Mouse (Mus musculus) CD8-positive naive resting alpha-beta T cell, adult 2 months (primary cell): ENCODE measurements around the gene Schip1.

ENCODE experiments used
- DNase-seq, 2 experiments: peaks; one replicate each; pipeline ENCODE4 v3.0.0; 2022; ENCODE audit warnings: low read depth in 2 of 2, low spot score in 2 of 2

The Schip1 gene

DNA sequence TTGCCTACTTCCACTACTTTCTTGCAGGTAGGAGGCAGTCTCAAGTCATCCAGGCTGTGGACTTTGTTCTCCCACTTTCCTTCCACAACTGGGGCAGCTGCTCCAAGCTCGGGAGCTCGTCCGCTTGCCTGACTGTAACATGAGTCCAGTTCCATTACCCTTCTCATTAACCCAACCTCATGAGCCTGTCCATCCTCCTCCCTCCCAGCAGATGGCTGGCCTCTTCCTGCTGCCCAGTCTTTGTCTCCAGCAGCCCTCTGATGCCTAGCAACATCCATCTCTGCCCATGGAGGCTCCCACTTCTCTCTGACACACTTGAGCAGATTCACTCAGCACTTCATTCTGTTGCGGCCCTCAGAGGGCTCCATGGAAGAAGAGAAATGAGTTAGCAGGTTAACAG, 204.6 kb downstream of the Schip1 start:
- DNase-seq, result no peak

DNA sequence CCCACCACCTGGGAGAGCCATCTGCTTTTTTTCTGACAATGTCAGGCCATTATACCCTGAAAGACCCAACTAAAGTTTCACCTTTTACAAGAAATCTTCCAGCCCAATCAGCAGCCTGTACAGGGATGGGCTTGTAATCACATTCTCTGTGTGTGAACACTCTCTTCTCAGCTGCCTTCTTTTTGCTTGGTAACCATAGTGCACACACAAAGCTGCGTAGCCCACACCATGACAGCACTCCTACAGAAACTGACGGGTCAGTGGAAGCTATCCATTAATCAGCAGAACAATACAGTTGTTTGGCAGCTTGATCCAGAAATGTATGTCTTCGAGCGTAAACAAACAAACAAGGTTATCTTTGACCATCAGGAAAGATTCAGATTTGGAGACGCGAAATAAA, 205.6 kb downstream of the Schip1 start:
- DNase-seq, result no peak

DNA sequence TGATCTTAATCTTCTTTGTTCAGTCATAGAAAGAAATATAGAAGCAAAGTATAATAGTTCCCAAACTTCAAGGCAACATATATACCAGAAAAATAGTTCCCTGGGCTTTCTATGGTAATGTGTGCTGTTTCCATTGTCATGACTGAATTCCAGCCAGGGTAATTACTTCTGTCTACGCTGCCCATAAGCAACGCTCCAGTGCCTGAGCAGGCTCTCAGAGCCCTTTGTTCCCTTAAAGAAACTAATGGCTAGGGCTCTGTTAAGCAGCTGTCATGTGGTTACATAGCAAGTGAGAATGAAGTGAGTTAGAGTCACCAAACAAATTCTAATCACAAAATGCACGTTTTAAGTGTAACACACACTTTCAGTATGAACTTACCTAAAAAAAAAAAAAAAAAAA, 206.9 kb downstream of the Schip1 start:
- DNase-seq, result no peak

DNA sequence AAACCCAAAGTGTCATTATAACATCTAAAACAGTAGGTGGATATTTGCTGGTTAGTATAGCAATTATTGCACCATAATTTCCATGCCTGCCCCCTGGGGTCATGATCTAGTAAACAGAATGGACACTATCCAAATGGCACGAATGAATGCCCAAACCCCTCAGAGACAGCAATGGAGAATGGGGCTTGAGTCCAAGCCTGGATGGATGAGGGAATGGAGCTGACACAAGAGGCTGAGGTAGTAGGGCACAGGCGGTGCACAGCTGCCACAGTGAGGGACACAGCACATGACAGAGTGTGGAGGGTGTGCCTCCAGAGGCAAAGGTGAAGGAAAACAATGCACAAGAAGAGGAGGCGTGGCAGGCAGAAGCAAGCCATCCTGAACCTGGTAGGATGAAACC, 207.3 kb downstream of the Schip1 start:
- no peak for DNase-seq

DNA sequence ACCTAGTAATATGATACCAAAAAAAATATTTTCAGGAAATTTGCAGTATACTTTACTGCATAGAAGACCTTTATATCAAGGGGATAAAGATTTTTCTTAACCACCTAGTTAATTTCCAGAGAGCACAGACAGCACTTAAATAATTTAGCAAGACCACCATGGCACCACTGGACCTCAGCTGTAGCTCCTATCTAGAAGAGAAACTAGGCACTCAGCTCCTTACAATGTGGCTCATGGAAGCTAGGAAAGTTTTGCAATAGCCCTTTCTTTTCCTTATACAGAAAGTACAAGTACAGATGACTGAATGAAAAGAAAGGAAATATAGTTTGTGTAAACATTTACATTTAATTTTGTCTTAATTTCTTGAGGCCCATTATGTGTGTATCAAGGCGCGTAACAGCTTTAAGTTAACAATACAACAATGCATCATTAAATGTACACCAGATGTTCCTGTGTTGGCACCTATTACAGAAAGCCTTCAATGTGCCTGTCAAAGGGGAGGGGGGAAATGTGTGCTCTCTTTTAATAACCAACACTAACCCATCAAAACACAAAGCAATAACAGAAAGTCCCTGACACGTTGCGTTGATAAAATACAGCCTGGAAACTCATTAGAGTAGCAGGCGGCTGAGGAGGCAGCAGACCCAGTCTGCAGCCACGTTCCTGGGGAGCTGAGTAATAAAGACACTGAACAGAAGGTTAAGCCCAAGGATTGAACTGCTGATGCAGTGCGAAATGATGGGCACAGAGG, 218.4 kb downstream of the Schip1 start:
- DNase-seq, result no peak

DNA sequence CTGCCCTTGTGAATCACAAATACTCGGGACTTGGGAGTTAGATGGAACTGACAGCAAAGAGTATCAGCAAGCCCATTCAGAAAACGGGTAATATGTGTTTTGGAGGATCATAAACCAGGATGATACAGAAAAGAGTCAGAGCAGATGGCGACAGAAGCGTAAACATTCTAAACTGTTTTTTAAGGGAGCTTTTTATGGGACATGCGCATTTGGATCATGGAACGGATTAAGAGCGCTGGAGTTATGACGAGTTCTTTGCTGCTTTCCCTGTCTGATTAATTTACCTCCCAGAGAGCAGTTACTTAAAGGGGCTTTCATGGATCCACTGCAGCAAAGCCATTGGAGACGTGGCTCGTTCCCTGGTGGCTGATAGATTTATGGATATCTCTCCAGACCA, 219.0 kb downstream of the Schip1 start:
- no peak for DNase-seq

DNA sequence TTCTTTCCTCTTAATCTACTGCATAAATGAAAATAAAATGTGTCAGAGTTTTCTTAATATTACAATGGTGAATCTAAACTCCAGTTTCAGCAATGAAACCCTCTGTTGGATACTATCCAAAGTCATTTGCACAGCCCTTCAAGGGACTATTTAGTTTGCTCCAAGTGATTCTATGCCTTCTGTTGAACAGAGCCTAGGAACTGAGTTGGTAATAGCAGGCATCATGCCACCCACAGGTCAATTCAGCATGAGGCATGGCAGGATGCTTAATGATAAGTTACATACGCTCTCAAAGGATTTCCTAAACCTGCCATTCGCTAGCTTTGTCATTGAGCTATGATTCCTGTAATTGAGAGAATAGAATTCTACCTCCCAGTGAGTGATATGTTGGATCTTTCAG, 219.9 kb downstream of the Schip1 start:
- DNase-seq, result no peak

DNA sequence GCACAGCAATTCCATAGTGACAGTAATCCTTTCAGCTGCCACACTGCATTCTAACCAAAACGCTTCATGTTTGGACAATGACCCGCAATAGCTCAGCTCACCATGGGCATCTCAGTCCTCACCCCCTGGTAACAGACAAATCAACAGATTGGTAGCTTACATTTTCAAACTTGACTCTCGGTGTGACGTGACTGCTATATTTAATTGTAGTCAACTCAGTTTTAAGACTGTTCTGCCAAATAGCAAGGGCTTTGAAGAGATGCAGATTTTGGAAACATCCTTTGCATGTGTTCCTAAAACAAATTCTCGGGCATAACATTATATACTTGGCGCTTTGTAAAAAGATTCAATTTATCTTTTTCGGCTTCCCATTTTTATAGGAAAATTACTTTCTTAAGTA, 232.2 kb downstream of the Schip1 start:
- DNase-seq, result no peak

DNA sequence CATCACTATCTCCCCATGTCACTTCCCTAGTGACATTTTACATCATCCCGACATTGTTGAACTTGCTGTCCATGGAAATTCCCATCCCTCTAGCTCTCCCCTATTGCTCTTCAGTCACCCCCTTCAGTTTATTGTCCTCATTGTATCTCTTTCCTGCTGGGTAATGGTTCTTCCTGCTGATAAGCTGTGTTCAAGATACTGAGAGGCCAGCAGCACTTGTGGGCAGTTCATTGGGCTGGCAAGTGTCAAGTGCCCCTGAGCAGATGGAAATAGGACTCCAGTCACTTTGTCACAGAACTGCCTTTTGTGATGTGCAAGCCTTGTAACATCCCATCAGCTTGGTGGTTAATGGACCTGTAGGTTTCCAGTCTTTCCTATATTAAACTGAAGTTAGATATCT, 241.0 kb downstream of the Schip1 start:
- DNase-seq, result no peak

DNA sequence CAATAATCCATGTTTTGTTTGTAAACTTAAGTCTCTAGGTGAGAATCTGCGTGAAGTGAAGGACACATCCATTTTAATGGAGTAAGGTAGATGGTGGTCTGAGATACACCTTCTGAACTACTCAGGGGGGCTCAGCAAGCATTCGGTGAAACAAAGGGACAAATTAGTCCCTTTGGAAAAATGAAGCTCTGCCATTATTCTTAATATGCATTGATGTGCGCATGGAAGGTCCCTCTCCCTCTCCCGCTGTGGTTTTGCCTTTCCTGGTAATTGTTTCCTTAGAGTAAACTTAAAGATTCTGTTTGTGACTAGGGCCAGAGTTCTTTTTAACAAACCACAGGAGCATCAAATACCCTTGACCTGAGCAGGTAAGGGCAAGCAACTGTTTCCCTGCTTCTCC, 242.1 kb downstream of the Schip1 start:
- DNase-seq, result no peak

DNA sequence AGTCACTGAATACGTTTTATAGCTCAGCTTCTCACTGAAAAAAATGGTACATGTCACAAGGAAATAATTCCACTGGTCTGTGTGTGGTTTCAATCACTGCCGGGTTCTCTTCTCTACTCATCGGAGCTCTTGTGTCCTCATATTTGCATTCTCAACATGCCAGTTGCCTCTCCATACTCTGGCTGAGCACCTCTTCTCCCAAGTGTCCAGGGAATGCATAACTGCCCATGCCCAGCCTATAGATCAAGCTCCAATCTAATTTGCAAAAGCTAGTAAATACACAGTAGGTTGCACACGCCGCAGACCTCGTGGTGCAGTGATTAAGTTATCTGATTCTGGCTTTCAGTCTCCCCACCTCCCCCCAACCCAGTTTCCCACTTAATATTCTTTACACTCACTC, 261.0 kb downstream of the Schip1 start:
- no peak for DNase-seq

DNA sequence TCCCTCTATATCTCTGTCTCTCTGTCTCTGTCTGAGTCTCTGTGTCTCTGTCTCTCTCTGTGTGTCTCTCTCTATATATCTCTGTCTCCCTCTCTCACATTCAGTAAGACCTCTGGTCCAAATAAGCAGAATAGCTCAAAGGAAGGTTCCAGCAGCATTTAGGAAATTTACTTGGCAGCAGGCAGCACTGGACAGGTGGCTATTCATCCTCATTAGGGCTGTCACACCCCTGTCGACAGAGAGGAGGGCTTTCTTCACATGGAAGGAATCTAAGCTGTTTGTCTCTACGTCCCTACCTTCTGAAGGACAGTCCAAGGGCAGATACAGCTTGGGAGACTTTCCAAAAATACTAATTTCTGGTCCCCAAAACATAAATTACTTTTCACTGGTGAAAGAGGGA, 267.9 kb downstream of the Schip1 start:
- DNase-seq, result no peak

DNA sequence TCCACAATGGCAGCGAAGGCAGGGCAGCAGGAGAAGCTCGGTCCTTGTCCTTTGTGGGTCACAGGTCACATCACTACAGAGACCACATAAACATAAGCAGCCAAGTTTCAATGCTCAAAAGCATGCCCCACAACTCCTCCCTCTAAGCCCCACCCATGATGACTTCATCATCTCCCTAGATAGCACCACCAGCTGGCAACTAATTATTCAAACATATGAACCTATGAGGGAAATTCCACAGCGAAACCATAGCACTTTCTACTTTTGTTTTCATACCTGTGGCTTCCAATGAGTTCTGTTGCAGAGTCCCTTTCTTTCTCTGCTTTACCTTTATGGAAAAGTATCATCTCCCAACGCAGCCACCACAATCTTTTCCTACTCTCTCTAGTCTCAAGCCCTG, 270.9 kb downstream of the Schip1 start:
- DNase-seq, result no peak

DNA sequence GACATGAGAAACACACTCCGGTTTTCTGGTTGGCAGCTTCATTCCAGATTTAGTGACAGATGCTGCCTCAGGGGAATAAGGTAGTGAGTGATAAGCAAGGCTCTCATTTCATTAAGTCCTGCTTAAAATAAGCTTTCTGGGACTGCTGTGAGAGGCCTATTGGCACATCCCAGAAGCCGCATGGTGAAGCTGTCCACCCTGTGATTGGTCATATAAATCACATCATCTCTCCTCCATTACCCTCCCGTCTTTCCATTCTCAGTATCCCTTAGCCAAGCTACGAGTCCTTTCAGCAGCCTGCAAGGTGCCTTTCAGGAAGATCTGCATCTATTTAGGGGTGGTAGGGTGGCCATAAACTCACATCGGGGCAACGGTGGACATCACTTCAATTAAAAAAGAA, 286.0 kb downstream of the Schip1 start:
- DNase-seq, result no peak

DNA sequence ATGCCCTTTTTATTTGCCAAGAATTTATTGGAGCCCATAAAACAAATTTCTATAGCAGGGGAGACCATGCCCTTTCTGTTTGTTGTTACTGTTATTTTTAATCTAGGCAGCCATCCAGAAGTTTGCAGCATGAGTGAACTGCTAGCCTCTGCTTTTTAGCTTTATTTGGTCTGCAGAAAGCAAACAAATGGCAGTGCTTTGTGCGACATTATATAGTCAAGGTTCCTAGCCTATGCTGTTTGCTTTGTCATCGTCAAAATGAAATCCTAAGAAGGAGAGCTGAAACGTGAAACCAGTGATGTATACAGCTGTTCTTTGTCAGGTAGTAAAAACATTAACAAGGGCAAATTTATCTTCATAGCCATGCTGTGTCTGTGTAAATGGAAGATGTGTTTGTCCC, 286.9 kb downstream of the Schip1 start:
- DNase-seq, result no peak

DNA sequence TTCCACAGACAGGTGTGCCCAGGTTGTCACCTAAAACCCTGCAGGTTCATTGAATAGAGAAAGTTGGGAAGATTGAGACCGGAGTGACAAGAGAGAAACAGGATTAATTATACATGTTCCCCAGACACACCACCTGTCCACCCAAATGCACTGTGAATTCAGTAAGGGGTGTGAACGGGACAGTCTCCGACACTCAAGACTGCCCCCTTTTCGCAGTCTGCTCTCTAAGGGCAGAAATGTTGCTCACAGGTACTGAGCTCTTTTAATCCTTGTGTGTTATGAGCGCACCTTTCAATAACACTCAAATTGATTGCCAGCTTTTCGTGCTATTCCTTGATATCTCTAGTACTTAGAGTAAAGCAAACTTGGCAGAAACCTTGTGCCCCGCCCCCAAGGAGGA, 288.4 kb downstream of the Schip1 start:
- no peak for DNase-seq

DNA sequence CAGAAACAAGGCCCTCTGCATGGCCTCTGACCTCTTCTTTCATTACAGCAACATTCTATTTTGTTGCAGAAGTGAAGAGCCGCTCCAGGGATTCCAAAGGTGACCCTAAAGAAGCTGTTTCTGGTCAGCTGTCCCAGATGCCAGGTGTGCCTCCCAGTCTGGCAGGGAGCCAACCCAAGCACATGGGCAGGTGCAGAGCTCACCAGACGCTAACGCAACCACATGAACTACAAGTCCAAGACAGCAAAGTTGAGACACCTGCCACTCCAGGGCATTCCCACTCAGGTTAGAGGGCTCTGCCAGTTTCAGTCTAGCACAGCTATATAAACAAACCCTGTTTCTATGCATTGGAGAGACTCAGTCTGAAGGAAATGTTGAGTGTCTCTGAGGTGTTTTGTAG, 288.9 kb downstream of the Schip1 start:
- no peak for DNase-seq

DNA sequence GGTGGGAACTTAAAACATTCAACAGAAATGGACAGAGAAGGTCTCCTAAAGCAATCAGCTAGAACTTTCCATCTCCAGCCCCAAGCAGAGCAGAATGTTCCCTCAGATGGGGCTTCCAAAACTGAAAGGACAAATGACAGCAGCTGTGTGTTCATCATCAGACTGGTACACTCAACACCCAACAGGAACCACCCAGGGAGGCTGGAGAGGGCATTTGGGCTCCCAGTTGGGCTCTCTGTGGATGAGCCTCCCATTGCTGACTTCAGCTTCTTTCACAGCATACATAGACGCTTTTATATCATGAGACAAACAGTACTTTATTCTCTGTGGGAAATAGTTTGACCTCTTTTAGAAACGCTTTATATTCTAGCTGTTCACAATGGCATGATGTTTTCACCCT, 291.9 kb downstream of the Schip1 start:
- no peak for DNase-seq

DNA sequence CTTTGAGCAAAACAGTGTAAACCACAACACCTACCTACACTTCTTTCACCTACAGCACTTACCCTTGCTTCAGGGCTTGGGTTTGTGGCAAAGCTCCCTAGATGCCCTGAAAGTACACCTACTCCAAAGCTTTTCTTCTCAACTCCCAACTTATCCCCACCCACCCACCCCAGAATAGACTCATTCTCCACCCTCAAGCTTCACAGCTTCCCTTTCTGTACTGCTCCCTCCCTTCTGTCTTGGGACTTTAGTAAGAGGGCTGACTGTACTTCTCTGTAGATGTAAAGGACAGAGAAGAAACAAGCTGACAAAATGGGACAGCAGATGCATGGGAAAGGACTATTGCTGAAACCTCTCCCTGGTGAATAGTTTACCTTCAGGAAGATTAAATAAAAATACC, 303.4 kb downstream of the Schip1 start:
- no peak for DNase-seq

DNA sequence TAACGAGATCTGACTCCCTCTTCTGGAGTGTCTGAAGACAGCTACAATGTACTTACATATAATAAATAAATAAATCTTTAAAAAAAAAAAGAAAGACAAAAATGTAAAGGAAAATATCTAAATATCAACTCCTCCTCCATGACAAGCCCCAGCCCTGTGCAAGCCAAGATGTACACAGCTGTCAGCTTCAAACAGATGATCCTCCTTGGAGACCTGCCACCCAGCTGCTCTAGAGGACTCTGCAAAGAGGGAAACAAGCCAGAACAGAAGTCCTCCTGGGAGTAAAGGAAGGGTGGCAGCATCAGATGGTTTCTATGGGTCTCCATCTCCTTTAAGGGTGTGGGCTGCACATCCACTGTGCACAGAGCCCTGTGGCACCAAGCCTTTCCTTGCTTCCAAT, 308.3 kb downstream of the Schip1 start:
- no peak for DNase-seq

DNA sequence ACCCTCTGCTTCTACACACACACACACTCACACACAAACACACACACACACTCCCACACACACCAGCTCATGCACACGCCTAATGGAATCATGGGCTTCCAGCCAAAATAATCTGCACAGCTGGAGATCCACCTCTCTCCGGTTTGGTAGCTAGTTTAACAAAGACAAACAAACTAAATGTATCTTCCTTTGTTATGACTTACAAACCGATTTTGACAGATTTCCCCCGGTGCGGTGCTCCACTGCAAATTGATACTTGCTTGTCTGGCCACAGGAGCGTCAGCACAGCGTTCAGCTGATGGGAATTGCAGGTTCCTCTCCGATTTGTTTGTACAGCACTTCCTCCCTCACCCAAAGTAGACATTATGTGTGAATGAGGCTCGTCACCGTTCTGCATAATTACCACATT, 310.5 kb downstream of the Schip1 start:
- DNase-seq, result no peak

DNA sequence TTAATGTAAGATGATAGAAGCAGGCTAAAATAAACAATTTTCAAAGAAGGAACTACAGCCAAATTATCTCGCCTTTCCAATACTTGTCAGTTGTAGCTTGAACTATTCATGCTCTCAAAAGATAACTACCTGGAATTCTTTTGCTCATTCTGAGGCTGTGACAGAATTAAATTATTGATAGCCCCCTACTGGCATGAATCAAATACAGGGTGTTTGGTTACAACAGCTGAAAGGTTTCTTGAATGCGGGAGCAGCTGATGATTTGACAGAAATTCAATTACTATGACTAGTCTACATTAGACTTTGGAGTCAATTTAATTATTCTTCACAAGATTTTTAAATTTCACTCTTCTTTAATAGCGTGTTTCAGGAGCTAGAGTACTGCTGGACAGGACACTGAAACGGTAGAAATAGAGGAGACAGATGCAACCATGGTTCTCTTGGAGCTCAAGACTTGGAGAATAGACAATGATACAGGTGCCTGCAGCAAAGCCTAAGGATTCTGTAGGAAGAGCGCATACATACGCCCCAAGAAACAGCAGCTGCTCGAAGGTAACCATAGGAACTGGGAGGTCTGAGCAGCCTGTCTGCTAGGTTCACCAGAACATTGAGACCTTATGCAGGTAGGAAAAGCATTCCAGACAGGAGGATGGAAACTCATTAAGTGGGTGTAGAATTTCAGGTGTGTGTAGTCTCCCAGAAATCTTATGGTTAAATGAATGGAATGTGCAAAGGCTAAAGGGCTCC, 313.0 kb downstream of the Schip1 start:
- no peak for DNase-seq

DNA sequence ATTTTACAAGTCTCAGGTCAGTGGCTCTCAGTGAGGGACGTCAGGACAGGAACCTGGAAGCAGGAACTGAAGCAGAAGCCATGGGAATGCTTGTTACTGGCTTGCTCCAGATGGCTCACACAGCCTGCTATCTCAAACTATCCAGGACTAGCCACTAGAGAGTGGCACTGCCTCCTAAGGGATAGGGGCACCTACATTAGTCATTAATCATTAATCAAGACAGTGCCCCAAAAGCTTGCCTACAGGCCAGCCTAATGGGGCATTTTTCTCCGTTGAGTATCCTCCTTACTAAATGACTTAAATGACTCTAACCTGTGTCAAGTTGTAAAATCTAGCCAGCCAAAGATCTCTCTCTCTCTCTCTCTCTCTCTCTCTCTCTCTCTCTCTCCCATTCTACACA, 314.2 kb downstream of the Schip1 start:
- DNase-seq, result no peak
